Mouse (Mus musculus) E14TG2a.4 (cell line): Measurements from ENCODE around the gene Ptp4a2.

Source experiments
- CTCF ChIP-seq: conservative IDR thresholded peaks from 2 replicates; pipeline ENCODE4 v1.5.1; 2014; ENCODE audit warnings: low read length
- NANOG ChIP-seq: IDR thresholded peaks from 2 replicates; pipeline ENCODE4 v1.6.1; 2014; ENCODE audit warnings: borderline replicate concordance, low read length, mixed read lengths

- TF ChIP-seq CTCF, result no peak
- TF ChIP-seq NANOG, result no peak
These were observed 42.0 kb downstream of the Ptp4a2 start for GRCm38 (mm10) chr4:129853053-129853452.
